Mouse (Mus musculus) midbrain, embryonic 15.5 days (tissue): ENCODE measurements around the gene Gm49601. TPM values are rescaled to one million over a fixed set of nuclear protein-coding genes. Genes with fewer than 3 reads are reported as not detected.

Source experiments
- ATAC-seq: fragments of 200-750 bp; cut with Nextera tagmentation; replicated peaks from 2 replicates; pipeline ENCODE4 v1.8.0; 2017; ENCODE audit warnings: moderate TSS enrichment
- H3K27ac ChIP-seq: fragments of 300-500 bp; sonication (generic); 2 replicates; pipeline ENCODE4 v1.5.1; 2015; ENCODE audit warnings: mild to moderate bottlenecking, inconsistent platforms
- H3K27me3 ChIP-seq: fragments of 300-500 bp; sonication (generic); replicated peaks from 2 replicates; pipeline ENCODE4 v1.6.1; 2015; ENCODE audit warnings: inconsistent platforms
- H3K36me3 ChIP-seq: fragments of 300-500 bp; sonication (generic); replicated peaks from 2 replicates; pipeline ENCODE4 v1.6.1; 2015; ENCODE audit warnings: inconsistent platforms
- H3K4me1 ChIP-seq: fragments of 300-500 bp; sonication (generic); 2 replicates; pipeline ENCODE4 v1.6.1; 2015; ENCODE audit warnings: inconsistent platforms
- H3K4me2 ChIP-seq: fragments of 300-500 bp; sonication (generic); 2 replicates; pipeline ENCODE4 v1.6.1; 2015; ENCODE audit warnings: inconsistent platforms, mild to moderate bottlenecking, moderate library complexity
- H3K4me3 ChIP-seq: fragments of 300-500 bp; sonication (generic); 2 replicates; pipeline ENCODE4 v1.5.1; 2015; ENCODE audit warnings: mild to moderate bottlenecking, inconsistent platforms
- H3K9ac ChIP-seq: fragments of 300-500 bp; sonication (generic); 2 replicates; pipeline ENCODE4 v1.6.1; 2015; ENCODE audit warnings: mild to moderate bottlenecking, inconsistent platforms
- H3K9me3 ChIP-seq: fragments of 300-500 bp; sonication (generic); 2 replicates; pipeline ENCODE4 v1.6.1; 2016; ENCODE audit warnings: inconsistent platforms
- WGBS: fragments of 180-500 bp; shearing (Covaris S2); methylation state at CpG from one replicate; pipeline ENCODE4 v1.1.7; 2015; ENCODE audit warnings: mixed read lengths; 5-methylcytosine and 5-hydroxymethylcytosine counted together
- polyA plus RNA-seq: library from polyadenylated mRNA; unstranded; fragments of >200 nt; fragmentation: Nextera tagmentation; extraction: Ambion mirVana; gene quantifications from 2 replicates; pipeline ENCODE4 v1.2.1, GENCODE M21; 2015

Gm49601 gene
- polyA plus RNA-seq, 1 experiment from 2014 or later, result 23.3 TPM

DNA sequence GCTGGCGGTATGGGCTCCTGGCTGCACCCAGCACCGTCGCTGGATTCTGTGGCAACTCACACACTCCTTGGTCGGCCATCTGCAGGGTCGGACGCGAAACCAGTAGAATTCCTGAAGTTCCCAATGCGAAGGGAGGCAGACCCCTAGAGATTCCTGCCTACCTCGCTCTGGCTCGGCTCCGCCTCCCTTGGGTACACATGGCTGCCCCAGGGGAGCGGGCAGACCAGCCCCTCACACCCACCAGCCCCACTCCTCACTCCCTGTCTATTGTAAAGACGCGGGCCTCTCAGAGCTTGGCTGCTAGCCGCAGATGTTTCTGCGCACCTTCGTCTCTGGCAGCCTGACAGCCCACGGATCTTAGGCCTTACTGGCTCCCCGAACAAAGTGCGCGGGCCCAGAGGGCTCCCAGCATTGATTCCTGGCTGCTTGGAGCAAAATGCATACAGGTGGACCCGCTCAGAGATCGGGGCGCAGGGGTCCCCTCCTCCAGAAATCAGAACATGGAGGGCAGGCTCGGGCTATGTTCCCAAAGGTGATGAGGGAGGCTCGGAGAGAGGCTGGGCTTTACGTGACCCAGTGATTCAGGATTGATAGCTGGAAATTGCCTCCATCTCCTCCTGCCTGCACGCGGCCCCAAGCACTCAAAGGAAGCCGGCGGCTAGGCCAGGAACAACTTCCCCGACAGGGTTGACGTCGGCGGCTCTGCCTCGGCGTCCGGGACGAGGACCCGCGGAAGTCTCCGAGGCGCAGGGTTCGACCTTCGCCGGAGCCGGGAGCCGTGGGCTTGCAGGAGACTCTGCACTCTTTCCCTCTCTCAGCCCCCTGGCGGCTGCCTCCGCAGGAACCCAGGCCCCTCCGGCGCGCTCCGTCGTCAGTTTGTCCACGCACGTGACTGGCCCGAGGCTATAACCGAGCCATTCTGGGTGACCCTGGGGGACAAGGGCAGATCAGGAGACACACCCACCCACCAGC, 34.9 kb downstream of the Gm49601 start:
- WGBS, result 3% methylated on average over 59 of the region's 59 CpGs
- peak; percentile 18; the same call in 1 of the 2 replicates for ATAC-seq

GRCm38 (mm10) chr16:18589804-18590790, 36.1 kb downstream of the Gm49601 start, which contains the start of gene Tbx1:
TSS of gene Tbx1 (minus strand) at chr16:18590671.
- peak within 1 kb of the TSS; percentile 22 for H3K4me3 ChIP-seq
- H3K27me3 ChIP-seq, result peaks cover 85% of the 10 kb centered on the region
- H3K4me1 ChIP-seq, result peaks cover 38% of the 10 kb centered on the region
- H3K36me3 ChIP-seq, result no peaks in the 10 kb centered on the region
- WGBS, result 2% methylated on average over 48 of the region's 48 CpGs
- no peak within 1 kb of the TSS for H3K27ac ChIP-seq
- ATAC-seq, result no peak
- H3K9me3 ChIP-seq, result no peaks in the 10 kb centered on the region
- H3K4me2 ChIP-seq, result peak within 1 kb of the TSS; percentile 40
- no peak within 1 kb of the TSS for H3K9ac ChIP-seq

More for the DNA sequence above, 34.9 kb downstream of the Gm49601 start:
- Histone ChIP-seq H3K27me3 (peaks cover 74% of the 10 kb centered on the region), H3K9me3 (no peaks in the 10 kb centered on the region), H3K27ac (no peak overlapping the region), H3K4me3 (peak overlapping the region; percentile 18; the same call in 1 of the 2 replicates), H3K4me1 (peaks cover 33% of the 10 kb centered on the region), H3K36me3 (no peaks in the 10 kb centered on the region), H3K9ac (no peak overlapping the region), H3K4me2 (peak overlapping the region; percentile 30)

GRCm38 (mm10) chr16:18589080-18589621, 37.1 kb downstream of the Gm49601 start:
- H3K9me3 ChIP-seq, result no peaks in the 10 kb centered on the region
- peaks cover 94% of the 10 kb centered on the region for H3K27me3 ChIP-seq
- peaks cover 38% of the 10 kb centered on the region for H3K4me1 ChIP-seq
- no peak for ATAC-seq
- no peak overlapping the region for H3K4me2 ChIP-seq
- no peak overlapping the region for H3K27ac ChIP-seq
- WGBS, result 14% methylated on average over 9 of the region's 9 CpGs
- H3K9ac ChIP-seq, result no peak overlapping the region
- H3K4me3 ChIP-seq, result no peak overlapping the region
- no peaks in the 10 kb centered on the region for H3K36me3 ChIP-seq

GRCm38 (mm10) chr16:18588738-18589055, 37.5 kb downstream of the Gm49601 start:
- no peak for ATAC-seq
- no peak overlapping the region for H3K4me2 ChIP-seq
- WGBS, result 3% methylated on average over 31 of the region's 31 CpGs
- no peak overlapping the region for H3K9ac ChIP-seq
- no peak overlapping the region for H3K4me3 ChIP-seq
- H3K27ac ChIP-seq, result no peak overlapping the region
- H3K4me1 ChIP-seq, result peaks cover 38% of the 10 kb centered on the region
- H3K9me3 ChIP-seq, result no peaks in the 10 kb centered on the region
- H3K36me3 ChIP-seq, result no peaks in the 10 kb centered on the region
- H3K27me3 ChIP-seq, result peaks cover 94% of the 10 kb centered on the region

- no peak overlapping the region for H3K27ac ChIP-seq
- H3K9ac ChIP-seq, result no peak overlapping the region
- peak overlapping the region; percentile 28 for H3K4me2 ChIP-seq
- H3K27me3 ChIP-seq, result peaks cover 94% of the 10 kb centered on the region
- H3K36me3 ChIP-seq, result no peaks in the 10 kb centered on the region
- ATAC-seq, result no peak
- 0 out of 2 replicates have a peak overlapping the region, but pooled peaks have one; percentile 2 for H3K4me3 ChIP-seq
- 1% methylated on average over 41 of the region's 57 CpGs for WGBS
- peaks cover 38% of the 10 kb centered on the region for H3K4me1 ChIP-seq
- no peaks in the 10 kb centered on the region for H3K9me3 ChIP-seq
Measured at GRCm38 (mm10) chr16:18587847-18588737, 38.1 kb downstream of the Gm49601 start.

DNA sequence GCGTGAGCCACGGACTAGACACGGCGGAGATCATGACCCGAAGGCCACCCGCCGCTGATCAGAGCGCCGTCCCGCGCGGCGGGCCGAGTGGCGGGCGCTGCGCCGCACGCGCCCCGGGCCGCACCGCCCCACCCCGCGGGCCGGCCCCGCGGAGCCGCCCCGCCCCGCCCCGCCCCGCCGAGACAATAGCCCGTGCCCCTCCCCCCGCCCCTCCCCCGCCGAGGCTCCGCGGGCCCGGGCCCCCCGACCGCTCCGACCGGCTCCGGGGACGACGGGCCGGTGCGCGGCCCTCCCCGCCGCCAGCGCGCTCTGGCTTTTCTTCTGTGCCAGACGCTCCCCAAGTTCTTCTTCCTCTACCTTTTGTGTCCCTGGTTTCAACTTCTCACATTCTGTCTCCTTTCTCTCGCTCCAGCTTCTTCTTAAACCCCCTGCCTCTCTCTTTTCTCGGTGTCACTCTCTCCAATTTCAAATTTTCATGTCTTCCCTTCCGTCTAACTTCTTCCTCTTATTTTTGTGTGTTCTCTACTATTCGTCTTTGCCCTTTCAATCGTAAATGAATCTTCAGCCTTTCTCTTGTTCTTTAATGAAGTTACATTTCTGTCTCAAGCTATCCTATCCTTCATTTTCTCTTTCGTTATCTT, 39.2 kb downstream of the Gm49601 start:
- no peak overlapping the region for H3K9ac ChIP-seq
- H3K27ac ChIP-seq, result no peak overlapping the region
- peaks cover 98% of the 10 kb centered on the region for H3K27me3 ChIP-seq
- H3K4me3 ChIP-seq, result peak overlapping the region; percentile 35
- WGBS, result under 1% methylated on average over 34 of the region's 62 CpGs
- no peaks in the 10 kb centered on the region for H3K36me3 ChIP-seq
- H3K4me2 ChIP-seq, result peak overlapping the region; percentile 49
- no peaks in the 10 kb centered on the region for H3K9me3 ChIP-seq
- peaks cover 44% of the 10 kb centered on the region for H3K4me1 ChIP-seq
- ATAC-seq, result no peak

DNA sequence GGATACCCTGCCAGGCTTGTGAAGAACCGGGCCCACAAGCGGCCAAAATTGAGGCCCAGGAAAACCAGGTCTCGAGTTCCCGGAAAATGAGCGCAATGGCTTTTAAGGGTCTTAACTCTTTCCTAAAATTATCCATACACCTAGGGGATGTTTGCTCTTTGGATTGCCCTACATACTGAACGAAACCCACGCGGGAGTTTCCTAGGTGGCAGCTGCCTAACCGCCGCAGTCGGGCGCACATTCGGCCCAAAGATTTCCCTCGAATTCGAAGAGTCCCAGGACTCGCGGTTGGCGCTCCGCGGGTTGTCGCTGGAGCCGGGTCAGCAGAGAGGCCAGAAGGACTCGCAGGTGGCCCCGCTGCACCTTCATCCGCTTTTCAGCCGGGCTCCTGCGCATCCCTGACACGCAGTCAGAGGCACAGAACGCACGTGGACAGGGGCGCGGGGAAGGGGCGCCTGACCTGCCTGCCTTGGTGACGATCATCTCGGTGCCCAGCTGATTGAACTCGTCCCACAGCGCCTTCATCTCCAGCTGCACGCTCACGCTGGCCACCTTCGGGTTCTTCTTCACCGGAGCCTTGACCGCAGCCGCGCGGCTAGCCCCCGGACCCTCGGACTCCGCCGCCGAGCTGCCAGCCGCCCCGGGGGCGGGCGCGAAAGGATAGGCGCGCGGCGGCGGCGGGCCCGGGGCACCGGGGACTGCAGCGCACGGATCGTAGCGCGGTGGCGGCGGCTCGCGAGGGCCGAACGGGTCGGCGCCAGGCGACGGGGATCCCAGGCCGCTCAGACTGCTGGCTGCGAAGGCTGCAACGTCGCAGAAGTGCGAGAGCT, 39.9 kb downstream of the Gm49601 start:
- Histone ChIP-seq H3K4me1 (peaks cover 45% of the 10 kb centered on the region), H3K9ac (peak overlapping the region; percentile 28; the same call in 1 of the 2 replicates), H3K4me2 (peak overlapping the region; percentile 49), H3K27ac (no peak overlapping the region), H3K36me3 (no peaks in the 10 kb centered on the region), H3K27me3 (peaks cover 98% of the 10 kb centered on the region), H3K4me3 (peak overlapping the region; percentile 35), H3K9me3 (no peaks in the 10 kb centered on the region)
- 1% methylated on average over 78 of the region's 83 CpGs for WGBS
- no peak for ATAC-seq

DNA sequence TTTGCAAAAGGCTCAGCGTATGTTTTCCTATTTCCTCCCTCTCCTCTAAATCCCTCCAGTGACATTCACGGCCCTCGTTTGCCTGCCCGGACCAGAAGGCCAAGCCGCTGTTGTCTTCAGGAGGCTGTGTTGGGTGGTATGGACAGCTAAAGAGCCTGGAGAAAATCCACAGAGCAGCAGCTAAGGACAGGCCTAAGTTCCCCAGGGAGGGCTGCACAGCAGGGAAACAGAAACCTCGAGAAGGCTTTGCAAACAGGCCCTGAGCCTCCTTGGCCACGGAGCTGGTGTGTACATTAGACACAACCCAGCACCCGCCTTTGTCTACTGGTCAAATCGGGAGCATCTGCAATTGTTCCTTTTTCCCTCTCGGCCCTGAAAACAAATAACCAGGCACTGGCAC, 40.6 kb downstream of the Gm49601 start:
- Histone ChIP-seq H3K27me3 (peaks cover 98% of the 10 kb centered on the region), H3K9me3 (no peaks in the 10 kb centered on the region), H3K4me3 (no peak overlapping the region), H3K4me2 (0 out of 2 replicates have a peak overlapping the region, but pooled peaks have one; percentile 49), H3K36me3 (no peaks in the 10 kb centered on the region), H3K9ac (no peak overlapping the region), H3K4me1 (peaks cover 41% of the 10 kb centered on the region), H3K27ac (no peak overlapping the region)
- 5% methylated on average over 10 of the region's 10 CpGs for WGBS
- no peak for ATAC-seq

- WGBS, result 10% methylated on average over 10 of the region's 10 CpGs
- peaks cover 98% of the 10 kb centered on the region for H3K27me3 ChIP-seq
- H3K4me3 ChIP-seq, result no peak overlapping the region
- no peak overlapping the region for H3K9ac ChIP-seq
- no peak for ATAC-seq
- H3K9me3 ChIP-seq, result no peaks in the 10 kb centered on the region
- peaks cover 36% of the 10 kb centered on the region for H3K4me1 ChIP-seq
- no peak overlapping the region for H3K4me2 ChIP-seq
- H3K36me3 ChIP-seq, result no peaks in the 10 kb centered on the region
- no peak overlapping the region for H3K27ac ChIP-seq
Measured at GRCm38 (mm10) chr16:18584901-18585510, 41.2 kb downstream of the Gm49601 start.
